ENCODE assay signal across 8 mouse cellular contexts in genomic region chr8:46552441-46552765, GRCm38 (mm10). TPM values are rescaled to one million over a fixed set of nuclear protein-coding genes. Genes with fewer than 3 reads are reported as not detected.
DNase-seq lines count a peak whose midpoint lies in the region; ATAC-seq and TF ChIP-seq lines count a peak whose summit lies in the region.

No protein-coding gene starts in this region.

- H3K4me3 ChIP-seq in lung, embryonic 14.5 days (ENCODE audit: low read depth, low read length): peak overlapping the region; percentile 68
- no peak overlapping the region for H3K4me3 ChIP-seq in lung, adult 2 months (replicated peaks; ENCODE audit: extremely low read depth, low read depth, low read length)
- peak overlapping the region; percentile 57 for H3K4me3 ChIP-seq in brown adipose tissue, adult 24 weeks (ENCODE audit: insufficient read depth, low read depth, low read length)
- H3K4me3 ChIP-seq in forebrain, embryonic 14.5 days (ENCODE audit: low read depth, low read length): peak overlapping the region; percentile 63
- H3K4me3 ChIP-seq in kidney, postnatal 0 days (replicated peaks; ENCODE audit: low read depth, low read length): peak overlapping the region; percentile 69
- peak overlapping the region; percentile 76 for H3K4me3 ChIP-seq in midbrain, embryonic 16.5 days (ENCODE audit: low read depth, low read length)

- no peaks in the 10 kb centered on the region for H3K9me3 ChIP-seq in lung, embryonic 14.5 days (ENCODE audit: low read depth, low read length)
- no peaks in the 10 kb centered on the region for H3K9me3 ChIP-seq in forebrain, embryonic 14.5 days (replicated peaks; ENCODE audit: control insufficient read depth, low read length)
- H3K9me3 ChIP-seq in kidney, postnatal 0 days (replicated peaks; ENCODE audit: low read length): no peaks in the 10 kb centered on the region
- no peaks in the 10 kb centered on the region for H3K9me3 ChIP-seq in midbrain, embryonic 16.5 days (replicated peaks; ENCODE audit: control insufficient read depth, low read length, poor library complexity, severe bottlenecking)

- peak overlapping the region; percentile 64 for H3K9ac ChIP-seq in lung, embryonic 14.5 days
- H3K9ac ChIP-seq in forebrain, embryonic 14.5 days (ENCODE audit: low read length): peak overlapping the region; percentile 59
- H3K9ac ChIP-seq in kidney, postnatal 0 days (ENCODE audit: low read depth, low read length): peak overlapping the region; percentile 61
- H3K9ac ChIP-seq in midbrain, embryonic 16.5 days (ENCODE audit: low read depth, low read length): peak overlapping the region; percentile 60

- H3K36me3 ChIP-seq in lung, embryonic 14.5 days (ENCODE audit: insufficient read depth): peaks cover 18% of the 10 kb centered on the region
- peaks cover 9% of the 10 kb centered on the region; the same call in 1 of the 2 replicates for H3K36me3 ChIP-seq in forebrain, embryonic 14.5 days (ENCODE audit: control insufficient read depth, insufficient read depth, low read length)
- no peaks in the 10 kb centered on the region for H3K36me3 ChIP-seq in kidney, postnatal 0 days (ENCODE audit: insufficient read depth, low read length)
- no peaks in the 10 kb centered on the region for H3K36me3 ChIP-seq in midbrain, embryonic 16.5 days (ENCODE audit: control insufficient read depth, insufficient read depth, low read length)

- 1% methylated on average over 10 of the region's 10 CpGs for WGBS in lung, embryonic 14.5 days
- 2% methylated on average over 10 of the region's 10 CpGs for WGBS in lung, adult 2 months
- WGBS in forebrain, embryonic 14.5 days: 3% methylated on average over 10 of the region's 10 CpGs
- WGBS in kidney, postnatal 0 days: 2% methylated on average over 10 of the region's 10 CpGs
- 2% methylated on average over 10 of the region's 10 CpGs for whole genome bisulfite sequencing in midbrain, embryonic 16.5 days

- peaks cover 4% of the 10 kb centered on the region; the same call in 1 of the 2 replicates for H3K4me1 ChIP-seq in lung, embryonic 14.5 days (ENCODE audit: insufficient read depth)
- no peaks in the 10 kb centered on the region for H3K4me1 ChIP-seq in lung, adult 2 months (ENCODE audit: control insufficient read depth, insufficient read depth, low read length)
- no peaks in the 10 kb centered on the region for H3K4me1 ChIP-seq in brown adipose tissue, adult 24 weeks (ENCODE audit: control insufficient read depth, insufficient read depth, insufficient read length, low read length)
- H3K4me1 ChIP-seq in forebrain, embryonic 14.5 days (ENCODE audit: control insufficient read depth, insufficient read depth, low read length): peaks cover 6% of the 10 kb centered on the region; the same call in 1 of the 2 replicates
- H3K4me1 ChIP-seq in kidney, postnatal 0 days (replicated peaks; ENCODE audit: insufficient read depth, low read length): 0 out of 2 replicates have a peak, but pooled peaks cover 5% of the 10 kb centered on the region
- peaks cover 10% of the 10 kb centered on the region for H3K4me1 ChIP-seq in midbrain, embryonic 16.5 days (ENCODE audit: control insufficient read depth, insufficient read depth, low read length)

- no peaks in the 10 kb centered on the region for H3K27me3 ChIP-seq in lung, embryonic 14.5 days (ENCODE audit: insufficient read depth, low read length)
- no peaks in the 10 kb centered on the region for H3K27me3 ChIP-seq in forebrain, embryonic 14.5 days (replicated peaks; ENCODE audit: control insufficient read depth, insufficient read depth, low read length)
- no peaks in the 10 kb centered on the region for H3K27me3 ChIP-seq in kidney, postnatal 0 days (ENCODE audit: insufficient read depth, low read length)
- H3K27me3 ChIP-seq in midbrain, embryonic 16.5 days (ENCODE audit: control insufficient read depth, insufficient read depth, low read depth, low read length): no peaks in the 10 kb centered on the region

- H3K4me2 ChIP-seq in lung, embryonic 14.5 days: peak overlapping the region; percentile 83
- H3K4me2 ChIP-seq in forebrain, embryonic 14.5 days (ENCODE audit: low read length): peak overlapping the region; percentile 75
- peak overlapping the region; percentile 79 for H3K4me2 ChIP-seq in kidney, postnatal 0 days (ENCODE audit: low read length)
- H3K4me2 ChIP-seq in midbrain, embryonic 16.5 days (ENCODE audit: low read length): peak overlapping the region; percentile 91

- no peak for TF ChIP-seq POLR2A in lung, adult 2 months (IDR thresholded peaks at IDR 0.05; ENCODE audit: borderline replicate concordance, extremely low read depth, low read depth, low read length)

- TF ChIP-seq CTCF in lung, embryonic 14.5 days (IDR thresholded peaks at IDR 0.05; ENCODE audit: low read depth): no peak
- TF ChIP-seq CTCF in lung, adult 2 months (IDR thresholded peaks at IDR 0.05; ENCODE audit: insufficient read depth, low read length): no peak
- TF ChIP-seq CTCF in kidney, postnatal 0 days (IDR thresholded peaks at IDR 0.05; ENCODE audit: low read depth): no peak

- peak overlapping the region; percentile 79; the same call in 1 of the 2 replicates for H3K27ac ChIP-seq in lung, embryonic 14.5 days (ENCODE audit: low read depth)
- H3K27ac ChIP-seq in brown adipose tissue, adult 24 weeks (replicated peaks; ENCODE audit: low read depth, low read length): no peak overlapping the region
- no peak overlapping the region for H3K27ac ChIP-seq in forebrain, embryonic 14.5 days (ENCODE audit: low read depth, low read length)
- no peak overlapping the region for H3K27ac ChIP-seq in kidney, postnatal 0 days
- H3K27ac ChIP-seq in midbrain, embryonic 16.5 days (ENCODE audit: low read length): no peak overlapping the region

- no peak for ATAC-seq in lung, embryonic 14.5 days (ENCODE audit: insufficient read depth)
- ATAC-seq in forebrain, embryonic 14.5 days: no peak
- ATAC-seq in kidney, postnatal 0 days (replicated peaks; ENCODE audit: low FRiP score, low read depth): no peak
- ATAC-seq in midbrain, embryonic 16.5 days: no peak

- DNase-seq in lung, embryonic 14.5 days: peak; percentile 66
- no peak for DNase-seq in lung, adult 2 months
- no peak for DNase-seq in forebrain, embryonic 14.5 days (ENCODE audit: low spot score)
- no peak for DNase-seq in kidney, postnatal 0 days (ENCODE audit: low spot score)
- no peak for DNase-seq in B cell, adult 2 months
- DNase-seq in adrenal gland, adult 2 months: no peak

RNA-seq across cellular contexts. Expression of gene Cenpu, which starts 0.6 kb away (rescaled TPM):
- polyA plus RNA-seq in lung, embryonic 14.5 days (2014; fragmentation: Nextera tagmentation; extraction: Ambion mirVana): 24.5 and 25.6 TPM in 2 replicates
- polyA plus RNA-seq in lung, adult 2 months (2012; rRNA removed): 0.84 and 1.3 TPM in 2 replicates
- polyA plus RNA-seq in brown adipose tissue, adult 24 weeks (2012; ENCODE audit: insufficient read depth, insufficient read length, missing spikeins): not detected in 2 replicates
- polyA plus RNA-seq in forebrain, embryonic 14.5 days (2014; fragmentation: Nextera tagmentation; extraction: Ambion mirVana): 16.3 and 19.6 TPM in 2 replicates
- 9.7 and 11.9 TPM in 2 replicates for polyA plus RNA-seq in kidney, postnatal 0 days (2015; fragmentation: Nextera tagmentation; extraction: Ambion mirVana)
- 5.7 and 6.3 TPM in 2 replicates for polyA plus RNA-seq in midbrain, embryonic 16.5 days (2015; fragmentation: Nextera tagmentation; extraction: Ambion mirVana)
- 1 to 10 TPM; 1.1 to 1.9 TPM for total RNA-seq in adrenal gland, adult 2 months (2021)
- 0.51 and 1.4 TPM in 2 replicates for polyA plus RNA-seq in adrenal gland, adult 2 months (2012; rRNA removed)
